16 mouse cellular contexts compared by ENCODE assay signal in the genomic region with DNA sequence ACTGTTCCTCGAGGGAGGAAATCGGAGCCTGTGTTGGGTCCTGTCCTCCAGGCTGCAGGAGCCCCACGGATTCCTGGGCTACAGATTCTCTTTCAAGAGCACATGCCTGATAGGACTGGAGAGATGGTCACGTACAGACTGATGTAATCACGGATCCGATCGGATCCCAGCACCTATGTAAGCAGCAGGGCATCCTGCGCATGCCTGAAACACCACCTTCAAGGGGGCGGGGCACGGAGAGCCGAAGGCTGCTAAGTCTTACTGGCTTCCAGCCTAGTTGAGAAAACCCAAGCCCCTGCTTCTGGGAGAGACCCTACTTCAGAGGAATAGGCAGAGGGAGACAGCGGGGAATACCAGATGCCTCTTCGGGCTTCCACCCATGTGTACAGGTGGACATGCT.
A peak's percentile ranks its signal among the peaks of the same experiment; 100 is the strongest.
DNase-seq lines count a peak whose midpoint lies in the region; ATAC-seq lines count a peak whose summit lies in the region.
"Had no signal": no experiment of that assay in that cellular context is flagged by ENCODE, and none has a peak within 500 bp of the region (broad histone marks: within the 10 kb centered on the region; RNA-seq: fewer than 3 reads in every experiment).

No protein-coding gene starts in this region.

- peak overlapping the region; percentile 20; the same call in 1 of the 2 replicates for H3K4me2 ChIP-seq in hindbrain, embryonic 13.5 days
- H3K4me2 ChIP-seq in hindbrain, embryonic 11.5 days (replicated peaks; ENCODE audit: low read depth, low read length), result no peak overlapping the region
- no peak overlapping the region for H3K4me2 ChIP-seq in midbrain, embryonic 11.5 days
- peak overlapping the region; percentile 28 for H3K4me2 ChIP-seq in midbrain, embryonic 14.5 days (ENCODE audit: low read length)
- H3K4me2 ChIP-seq: limb, embryonic 13.5 days; neural tube, embryonic 12.5 days had no signal

- ATAC-seq in hindbrain, embryonic 13.5 days (ENCODE audit: low FRiP score), result no peak
- ATAC-seq in hindbrain, embryonic 11.5 days (ENCODE audit: low FRiP score), result no peak
- ATAC-seq in midbrain, embryonic 11.5 days (ENCODE audit: low FRiP score), result no peak
- ATAC-seq in midbrain, embryonic 14.5 days (ENCODE audit: low FRiP score, low TSS enrichment), result no peak
- ATAC-seq in erythroid progenitor cell, adult 5-6 weeks (replicated peaks; ENCODE audit: low FRiP score, poor library complexity, severe bottlenecking), result no peak
- ATAC-seq: inflammation-experienced regulatory T-cells, adult 6 months; liver, postnatal 0 days had no signal

- no peak for DNase-seq in hindbrain, embryonic 11.5 days (ENCODE audit: low spot score)
- DNase-seq in midbrain, embryonic 10.5 days (ENCODE audit: low spot score), result no peak
- DNase-seq in midbrain, embryonic 11.5 days (ENCODE audit: low spot score, missing footprints), result no peak
- DNase-seq in embryonic facial prominence, embryonic 10.5 days (ENCODE audit: low spot score), result no peak
- peak; percentile 40 for DNase-seq in midbrain, embryonic 14.5 days
- no peak for DNase-seq in right cerebral cortex, adult 18-20 months
- DNase-seq: cerebellum, adult 9-10 months; embryo, embryonic 11 days; liver, postnatal 0 days; thymus, postnatal 36 days had no signal

- no peak overlapping the region for H3K27ac ChIP-seq in hindbrain, embryonic 13.5 days
- H3K27ac ChIP-seq in hindbrain, embryonic 11.5 days (ENCODE audit: low read depth, low read length), result no peak overlapping the region
- no peak overlapping the region for H3K27ac ChIP-seq in midbrain, embryonic 10.5 days (replicated peaks)
- H3K27ac ChIP-seq in midbrain, embryonic 11.5 days (ENCODE audit: low read depth, low read length), result no peak overlapping the region
- no peak overlapping the region for H3K27ac ChIP-seq in embryonic facial prominence, embryonic 10.5 days (replicated peaks)
- H3K27ac ChIP-seq in midbrain, embryonic 14.5 days (replicated peaks; ENCODE audit: low read depth, low read length), result no peak overlapping the region
- H3K27ac ChIP-seq: limb, embryonic 13.5 days; neural tube, embryonic 12.5 days had no signal

- H3K27me3 ChIP-seq in hindbrain, embryonic 13.5 days, result no peaks in the 10 kb centered on the region
- no peaks in the 10 kb centered on the region for H3K27me3 ChIP-seq in hindbrain, embryonic 11.5 days (ENCODE audit: control insufficient read depth, insufficient read depth, low read length)
- no peaks in the 10 kb centered on the region for H3K27me3 ChIP-seq in midbrain, embryonic 10.5 days (ENCODE audit: low read depth, poor library complexity, severe bottlenecking)
- H3K27me3 ChIP-seq in midbrain, embryonic 11.5 days (ENCODE audit: control insufficient read depth, insufficient read depth, low read length), result no peaks in the 10 kb centered on the region
- no peaks in the 10 kb centered on the region for H3K27me3 ChIP-seq in embryonic facial prominence, embryonic 10.5 days (replicated peaks; ENCODE audit: low read depth, poor library complexity, severe bottlenecking)
- H3K27me3 ChIP-seq in midbrain, embryonic 14.5 days (ENCODE audit: control insufficient read depth, insufficient read depth, low read length), result no peaks in the 10 kb centered on the region
- H3K27me3 ChIP-seq: limb, embryonic 13.5 days; neural tube, embryonic 12.5 days had no signal

- H3K4me3 ChIP-seq in hindbrain, embryonic 13.5 days, result no peak overlapping the region
- H3K4me3 ChIP-seq in hindbrain, embryonic 11.5 days (ENCODE audit: low read depth, low read length), result no peak overlapping the region
- H3K4me3 ChIP-seq in midbrain, embryonic 10.5 days, result 0 out of 2 replicates have a peak overlapping the region, but pooled peaks have one; percentile 1
- no peak overlapping the region for H3K4me3 ChIP-seq in midbrain, embryonic 11.5 days (ENCODE audit: low read depth, low read length)
- H3K4me3 ChIP-seq in embryonic facial prominence, embryonic 10.5 days, result peak overlapping the region; percentile 8; the same call in 1 of the 2 replicates
- no peak overlapping the region for H3K4me3 ChIP-seq in midbrain, embryonic 14.5 days (replicated peaks; ENCODE audit: low read depth, low read length)
- H3K4me3 ChIP-seq: erythroblast, embryonic 14.5 days; limb, embryonic 13.5 days; neural tube, embryonic 12.5 days had no signal

- no peaks in the 10 kb centered on the region for H3K9me3 ChIP-seq in hindbrain, embryonic 13.5 days
- no peaks in the 10 kb centered on the region for H3K9me3 ChIP-seq in hindbrain, embryonic 11.5 days (ENCODE audit: control insufficient read depth, low read length)
- H3K9me3 ChIP-seq in midbrain, embryonic 10.5 days (replicated peaks), result no peaks in the 10 kb centered on the region
- H3K9me3 ChIP-seq in midbrain, embryonic 11.5 days (ENCODE audit: control insufficient read depth, low read length), result no peaks in the 10 kb centered on the region
- H3K9me3 ChIP-seq in embryonic facial prominence, embryonic 10.5 days, result no peaks in the 10 kb centered on the region
- no peaks in the 10 kb centered on the region for H3K9me3 ChIP-seq in midbrain, embryonic 14.5 days (ENCODE audit: control insufficient read depth, low read length)
- H3K9me3 ChIP-seq: limb, embryonic 13.5 days; neural tube, embryonic 12.5 days had no signal

- no peaks in the 10 kb centered on the region for H3K36me3 ChIP-seq in hindbrain, embryonic 13.5 days
- H3K36me3 ChIP-seq in hindbrain, embryonic 11.5 days (ENCODE audit: control insufficient read depth, insufficient read depth, low read length), result no peaks in the 10 kb centered on the region
- H3K36me3 ChIP-seq in midbrain, embryonic 10.5 days, result no peaks in the 10 kb centered on the region
- no peaks in the 10 kb centered on the region for H3K36me3 ChIP-seq in midbrain, embryonic 11.5 days (ENCODE audit: control insufficient read depth, insufficient read depth, low read length)
- peaks cover 59% of the 10 kb centered on the region for H3K36me3 ChIP-seq in embryonic facial prominence, embryonic 10.5 days (replicated peaks)
- H3K36me3 ChIP-seq in midbrain, embryonic 14.5 days (ENCODE audit: control insufficient read depth, insufficient read depth, low read length), result no peaks in the 10 kb centered on the region
- H3K36me3 ChIP-seq: neural tube, embryonic 12.5 days had no signal

- WGBS in hindbrain, embryonic 13.5 days, result 71% methylated on average over 13 of the region's 13 CpGs
- WGBS in hindbrain, embryonic 11.5 days, result 65% methylated on average over 13 of the region's 13 CpGs
- 60% methylated on average over 13 of the region's 13 CpGs for WGBS in midbrain, embryonic 10.5 days
- 65% methylated on average over 13 of the region's 13 CpGs for WGBS in midbrain, embryonic 11.5 days
- WGBS in embryonic facial prominence, embryonic 10.5 days, result 62% methylated on average over 13 of the region's 13 CpGs
- WGBS in midbrain, embryonic 14.5 days, result 66% methylated on average over 13 of the region's 13 CpGs

- no peak overlapping the region for H3K9ac ChIP-seq in hindbrain, embryonic 13.5 days
- no peak overlapping the region for H3K9ac ChIP-seq in hindbrain, embryonic 11.5 days (ENCODE audit: low read depth, low read length)
- H3K9ac ChIP-seq in midbrain, embryonic 11.5 days (ENCODE audit: low read length), result no peak overlapping the region
- H3K9ac ChIP-seq in midbrain, embryonic 14.5 days (replicated peaks; ENCODE audit: low read length), result no peak overlapping the region
- H3K9ac ChIP-seq: limb, embryonic 13.5 days; liver, postnatal 0 days; neural tube, embryonic 12.5 days had no signal

- no peaks in the 10 kb centered on the region for H3K4me1 ChIP-seq in hindbrain, embryonic 13.5 days (replicated peaks)
- H3K4me1 ChIP-seq in hindbrain, embryonic 11.5 days (replicated peaks; ENCODE audit: control insufficient read depth, insufficient read depth, low read length), result no peaks in the 10 kb centered on the region
- peaks cover 4% of the 10 kb centered on the region; the same call in 1 of the 2 replicates for H3K4me1 ChIP-seq in midbrain, embryonic 10.5 days
- no peaks in the 10 kb centered on the region for H3K4me1 ChIP-seq in midbrain, embryonic 11.5 days (ENCODE audit: control insufficient read depth, insufficient read depth, low read length)
- H3K4me1 ChIP-seq in embryonic facial prominence, embryonic 10.5 days, result no peaks in the 10 kb centered on the region
- H3K4me1 ChIP-seq in midbrain, embryonic 14.5 days (ENCODE audit: control insufficient read depth, insufficient read depth, low read length), result no peaks in the 10 kb centered on the region
- H3K4me1 ChIP-seq: limb, embryonic 13.5 days; neural tube, embryonic 12.5 days had no signal

Comparison
In these comparisons a context has a peak if more than half of its experiments do, and no peak if none do; other contexts are left out.
1. H3K4me2 ChIP-seq: peak in hindbrain, embryonic 13.5 days (single experiment) and midbrain, embryonic 14.5 days (single experiment); none in hindbrain, embryonic 11.5 days (single experiment) and midbrain, embryonic 11.5 days (single experiment).
2. H3K4me3 ChIP-seq: peak in midbrain, embryonic 10.5 days (single experiment) and embryonic facial prominence, embryonic 10.5 days (single experiment); none in hindbrain, embryonic 13.5 days (single experiment), hindbrain, embryonic 11.5 days (single experiment), midbrain, embryonic 11.5 days (single experiment) and midbrain, embryonic 14.5 days (single experiment).